27 mouse cellular contexts compared by ENCODE assay signal in genomic region chr9:63580046-63580445, GRCm38 (mm10). TPM values are rescaled to one million over a fixed set of nuclear protein-coding genes. Genes with fewer than 3 reads are reported as not detected.
"Had no signal": no experiment of that assay in that cellular context is flagged by ENCODE, and none has a peak within 500 bp of the region (broad histone marks: within the 10 kb centered on the region; RNA-seq: fewer than 3 reads in every experiment).

No protein-coding gene starts in this region.

- H3K9me3 ChIP-seq: embryonic facial prominence, embryonic 10.5 days; embryonic facial prominence, embryonic 12.5 days; embryonic facial prominence, embryonic 13.5 days; embryonic facial prominence, embryonic 15.5 days; forebrain, embryonic 10.5 days; forebrain, embryonic 12.5 days; forebrain, embryonic 13.5 days; forebrain, embryonic 15.5 days; heart, embryonic 10.5 days had no signal

- H3K4me3 ChIP-seq: embryonic facial prominence, embryonic 10.5 days; embryonic facial prominence, embryonic 12.5 days; embryonic facial prominence, embryonic 13.5 days; embryonic facial prominence, embryonic 15.5 days; erythroblast, embryonic 14.5 days; forebrain, embryonic 10.5 days; forebrain, embryonic 12.5 days; forebrain, embryonic 13.5 days; forebrain, embryonic 15.5 days; gastrocnemius, adult 2 months; heart, adult 2 months; heart, embryonic 10.5 days had no signal

- H3K4me2 ChIP-seq: embryonic facial prominence, embryonic 12.5 days; embryonic facial prominence, embryonic 13.5 days; embryonic facial prominence, embryonic 15.5 days; forebrain, embryonic 12.5 days; forebrain, embryonic 13.5 days; forebrain, embryonic 15.5 days had no signal

- H3K27me3 ChIP-seq: forebrain, embryonic 15.5 days had no signal

- DNase-seq: cerebellum, adult 9-10 months; cerebellum, adult 9-11 months; cerebellum, postnatal 14 days; cerebellum, postnatal 25 days; cerebellum, postnatal 36 days; embryo, embryonic 11 days; forebrain, postnatal 0 days; gastrocnemius, adult 2 months; gastrocnemius, postnatal 10 days; gastrocnemius, postnatal 14 days; gastrocnemius, postnatal 25 days; gastrocnemius, postnatal 36 days; heart, adult 18-20 months; heart, adult 2 months had no signal

- H3K36me3 ChIP-seq: embryonic facial prominence, embryonic 10.5 days; embryonic facial prominence, embryonic 12.5 days; embryonic facial prominence, embryonic 13.5 days; embryonic facial prominence, embryonic 15.5 days; forebrain, embryonic 10.5 days; forebrain, embryonic 12.5 days; forebrain, embryonic 15.5 days; heart, embryonic 10.5 days had no signal

- H3K4me1 ChIP-seq: embryonic facial prominence, embryonic 12.5 days; embryonic facial prominence, embryonic 15.5 days; forebrain, embryonic 12.5 days; forebrain, embryonic 13.5 days; forebrain, embryonic 15.5 days had no signal

- ATAC-seq: forebrain, embryonic 13.5 days; forebrain, embryonic 14.5 days; forebrain, embryonic 15.5 days; forebrain, embryonic 16.5 days; forebrain, postnatal 0 days had no signal

- H3K9ac ChIP-seq: embryonic facial prominence, embryonic 12.5 days; embryonic facial prominence, embryonic 13.5 days; embryonic facial prominence, embryonic 15.5 days; forebrain, embryonic 12.5 days; forebrain, embryonic 13.5 days; forebrain, embryonic 15.5 days; forebrain, postnatal 0 days had no signal

- H3K27ac ChIP-seq: embryonic facial prominence, embryonic 10.5 days; embryonic facial prominence, embryonic 12.5 days; embryonic facial prominence, embryonic 13.5 days; embryonic facial prominence, embryonic 15.5 days; forebrain, embryonic 10.5 days; forebrain, embryonic 12.5 days; forebrain, embryonic 13.5 days; forebrain, embryonic 15.5 days; gastrocnemius, adult 2 months; heart, adult 2 months; heart, embryonic 10.5 days had no signal

RNA-seq across cellular contexts. Expression of gene Iqch, which starts 22.2 kb away (rescaled TPM):
- polyA plus RNA-seq: embryonic facial prominence, embryonic 11.5 days; embryonic facial prominence, embryonic 13.5 days; erythroblast, embryonic 14.5 days; forebrain, embryonic 12.5 days; heart, embryonic 10.5 days had no signal
